Mouse (Mus musculus): Measurements from ENCODE around the gene Prdx1.

- TF ChIP-seq POLR2A (IDR thresholded peaks at IDR 0.05; ENCODE audit: extremely low read depth, insufficient read depth, low read length), result no peak
- no peak for TF ChIP-seq CTCF (IDR thresholded peaks at IDR 0.05; ENCODE audit: extremely low read depth, insufficient read depth, low read length)
These were observed 36.9 kb downstream of the Prdx1 start for GRCm38 (mm10) chr4:116722230-116722629.
